ENCODE assay signal across 17 mouse cellular contexts in genomic region chr7:75387033-75387432, GRCm38 (mm10).
"Had no signal": no experiment of that assay in that cellular context is flagged by ENCODE, and none has a peak within 500 bp of the region (broad histone marks: within the 10 kb centered on the region; RNA-seq: fewer than 3 reads in every experiment).

No protein-coding gene starts in this region.

- H3K27ac ChIP-seq: left cerebral cortex, adult 2 months; liver, embryonic 13.5 days; midbrain, embryonic 13.5 days; neural tube, embryonic 13.5 days; stomach, embryonic 15.5 days had no signal

- DNase-seq: kidney, postnatal 10 days; kidney, postnatal 36 days; layer of hippocampus, postnatal 36 days; liver, embryonic 13.5 days; lung, adult 2 months; lung, postnatal 14 days; lung, postnatal 4 days; retina, postnatal 1 day; right cerebral cortex, postnatal 25 days; spleen, adult 18-20 months; thymus, postnatal 25 days had no signal

- H3K36me3 ChIP-seq: liver, embryonic 13.5 days; midbrain, embryonic 13.5 days; neural tube, embryonic 13.5 days; stomach, embryonic 15.5 days had no signal

- H3K4me1 ChIP-seq: midbrain, embryonic 13.5 days; neural tube, embryonic 13.5 days; stomach, embryonic 15.5 days had no signal

- H3K4me2 ChIP-seq: liver, embryonic 13.5 days; midbrain, embryonic 13.5 days; neural tube, embryonic 13.5 days; stomach, embryonic 15.5 days had no signal

- H3K9me3 ChIP-seq: liver, embryonic 13.5 days; midbrain, embryonic 13.5 days; neural tube, embryonic 13.5 days; stomach, embryonic 15.5 days had no signal

- H3K27me3 ChIP-seq: liver, embryonic 13.5 days; midbrain, embryonic 13.5 days; neural tube, embryonic 13.5 days; stomach, embryonic 15.5 days had no signal

- H3K9ac ChIP-seq: liver, embryonic 13.5 days; midbrain, embryonic 13.5 days; neural tube, embryonic 13.5 days; stomach, embryonic 15.5 days had no signal

- H3K4me3 ChIP-seq: left cerebral cortex, adult 2 months; liver, embryonic 13.5 days; midbrain, embryonic 13.5 days; myocyte; neural tube, embryonic 13.5 days; stomach, embryonic 15.5 days had no signal

- ATAC-seq: midbrain, embryonic 13.5 days; midbrain, embryonic 16.5 days had no signal
